Comparison of ENCODE assay signal across 19 mouse cellular contexts in the genomic region with DNA sequence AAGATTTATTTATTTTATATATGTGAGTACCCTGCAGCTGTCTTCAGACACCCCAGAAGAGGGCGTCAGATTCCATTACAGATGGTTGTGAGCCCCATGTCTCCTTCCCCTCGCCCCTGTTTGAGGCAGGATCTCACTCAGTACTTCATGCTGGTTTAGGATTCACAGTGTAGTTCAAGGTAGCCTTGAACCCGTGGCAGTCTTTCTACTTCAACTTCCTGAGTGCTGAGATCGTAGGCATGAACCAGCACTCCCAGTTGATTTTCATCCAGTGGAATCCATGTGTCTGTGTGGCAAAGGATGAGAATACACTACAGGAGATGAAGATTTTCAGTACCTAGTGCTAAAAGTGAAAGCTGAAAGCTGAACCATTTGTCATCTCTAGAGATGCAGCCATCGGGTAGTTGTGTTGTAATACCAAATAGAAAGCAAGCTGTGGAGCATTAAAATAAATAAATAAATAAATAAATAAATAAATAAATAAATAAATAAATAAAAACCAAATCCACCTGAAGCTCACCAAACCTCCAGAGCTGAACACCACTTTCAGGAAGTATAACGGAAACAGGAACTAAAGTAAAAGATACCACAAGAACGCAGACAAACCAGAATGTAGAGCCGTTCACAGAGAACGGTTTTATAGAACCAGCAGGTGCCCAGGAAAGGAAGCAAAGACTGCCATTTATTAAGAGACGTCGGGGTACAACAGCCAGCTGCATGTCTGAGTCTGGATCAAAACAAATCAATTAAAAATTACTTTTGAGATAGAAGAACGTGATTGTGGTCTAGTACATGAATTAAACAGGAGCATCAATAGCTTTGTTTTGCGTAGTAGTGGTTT. TPM values are rescaled to one million over a fixed set of nuclear protein-coding genes. Genes with fewer than 3 reads are reported as not detected.
DNase-seq lines count a peak whose midpoint lies in the region; TF ChIP-seq lines count a peak whose summit lies in the region.
"Had no signal": no experiment of that assay in that cellular context is flagged by ENCODE, and none has a peak within 500 bp of the region (broad histone marks: within the 10 kb centered on the region; RNA-seq: fewer than 3 reads in every experiment).

No protein-coding gene starts in this region.

- no peak overlapping the region for H3K27ac ChIP-seq in bone marrow macrophage, adult 2 months (ENCODE audit: insufficient read depth, low read depth, low read length)
- H3K27ac ChIP-seq: stomach, embryonic 15.5 days had no signal

- TF ChIP-seq CTCF in bone marrow macrophage, adult 2 months (IDR thresholded peaks at IDR 0.05; ENCODE audit: low read depth, low read length), result 0 out of 2 replicates have a peak, but pooled peaks have one; percentile 26

- no peak for TF ChIP-seq POLR2A in bone marrow macrophage, adult 2 months (IDR thresholded peaks at IDR 0.05; ENCODE audit: borderline replicate concordance, low read depth, low read length)

- peak; percentile 59 for DNase-seq in thymus, postnatal 0 days (ENCODE audit: low spot score)
- no peak for DNase-seq in thymus, postnatal 36 days
- DNase-seq in right cerebral cortex, adult 2 months (ENCODE audit: low spot score in 2 of 2), result no peak
- no peak for DNase-seq in right cerebral cortex, postnatal 36 days (ENCODE audit: low spot score in 2 of 2)
- no peak for DNase-seq in embryo, embryonic 9.5 days (ENCODE audit: extremely low spot score)
- DNase-seq: adrenal gland, postnatal 25 days; cerebellum, adult 2 months; gastrocnemius, postnatal 25 days; heart, postnatal 10 days; left cerebral cortex, postnatal 4 days; retina, postnatal 1 day had no signal

- peaks cover 14% of the 10 kb centered on the region for H3K36me3 ChIP-seq in megakaryocyte, embryonic 14.5 days (replicated peaks; ENCODE audit: low read length)

- H3K4me3 ChIP-seq in bone marrow macrophage, adult 2 months (ENCODE audit: insufficient read depth, low read length), result peak overlapping the region; percentile 25
- H3K4me3 ChIP-seq in megakaryocyte, embryonic 14.5 days (replicated peaks), result peak overlapping the region; percentile 88
- H3K4me3 ChIP-seq: myocyte; stomach, embryonic 15.5 days had no signal

- peaks cover 4% of the 10 kb centered on the region for H3K9me3 ChIP-seq in megakaryocyte, embryonic 14.5 days
- H3K9me3 ChIP-seq: stomach, embryonic 15.5 days had no signal

- H3K27me3 ChIP-seq in megakaryocyte, embryonic 14.5 days (replicated peaks), result no peaks in the 10 kb centered on the region
- H3K27me3 ChIP-seq: stomach, embryonic 15.5 days had no signal

- H3K4me1 ChIP-seq in bone marrow macrophage, adult 2 months (ENCODE audit: control insufficient read depth, insufficient read depth, low read length), result peaks cover 13% of the 10 kb centered on the region
- peaks cover 47% of the 10 kb centered on the region for H3K4me1 ChIP-seq in megakaryocyte, embryonic 14.5 days
- H3K4me1 ChIP-seq: stomach, embryonic 15.5 days had no signal

RNA-seq across cellular contexts. Expression of a gene that starts 6.9 kb away (rescaled TPM):
- polyA plus RNA-seq in thymus, postnatal 0 days (2015; fragmentation: Nextera tagmentation; extraction: Ambion mirVana), result 0.55 and 0.82 TPM in 2 replicates
- 22.1 and 27.7 TPM in 2 replicates for polyA plus RNA-seq in bone marrow macrophage, adult 2 months (2012; ENCODE audit: insufficient read depth, insufficient read length, missing spikeins)
- polyA plus RNA-seq in megakaryocyte, embryonic 14.5 days (2012; ENCODE audit: insufficient read depth, low replicate concordance), result 2.9 TPM in 1 of 2 replicates, not detected in the other

RNA-seq across cellular contexts. Expression of a gene that starts 11.1 kb away (rescaled TPM):
- polyA plus RNA-seq in thymus, postnatal 0 days (2015; fragmentation: Nextera tagmentation; extraction: Ambion mirVana), result 66.4 and 69.4 TPM in 2 replicates
- 33.4 and 39.9 TPM in 2 replicates for polyA plus RNA-seq in bone marrow macrophage, adult 2 months (2012; ENCODE audit: insufficient read depth, insufficient read length, missing spikeins)
- polyA plus RNA-seq in megakaryocyte, embryonic 14.5 days (2012; ENCODE audit: insufficient read depth, low replicate concordance), result 96.5 and 121 TPM in 2 replicates

RNA-seq across cellular contexts. Expression of a gene that starts 51.5 kb away (rescaled TPM):
- 0.73 and 1.1 TPM in 2 replicates for polyA plus RNA-seq in thymus, postnatal 0 days (2015; fragmentation: Nextera tagmentation; extraction: Ambion mirVana)
- not detected in 2 replicates for polyA plus RNA-seq in bone marrow macrophage, adult 2 months (2012; ENCODE audit: insufficient read depth, insufficient read length, missing spikeins)
- polyA plus RNA-seq in megakaryocyte, embryonic 14.5 days (2012; ENCODE audit: insufficient read depth, low replicate concordance), result 0.43 and 2.6 TPM in 2 replicates
- polyA plus RNA-seq: cerebellum, adult 2 months; embryonic facial prominence, embryonic 14.5 days; forebrain, embryonic 16.5 days; intestine, postnatal 0 days; lung, postnatal 0 days; stomach, embryonic 15.5 days had no signal

RNA-seq across cellular contexts. Expression of a gene that starts 58.5 kb away (rescaled TPM):
- 99.7 and 113 TPM in 2 replicates for polyA plus RNA-seq in thymus, postnatal 0 days (2015; fragmentation: Nextera tagmentation; extraction: Ambion mirVana)
- polyA plus RNA-seq in bone marrow macrophage, adult 2 months (2012; ENCODE audit: insufficient read depth, insufficient read length, missing spikeins), result 0.35 TPM in 1 of 2 replicates, not detected in the other
- polyA plus RNA-seq in megakaryocyte, embryonic 14.5 days (2012; ENCODE audit: insufficient read depth, low replicate concordance), result 0.09 TPM in 1 of 2 replicates, not detected in the other
- polyA plus RNA-seq: forebrain, embryonic 16.5 days had no signal
